21 mouse cellular contexts compared by ENCODE assay signal in the genomic region with DNA sequence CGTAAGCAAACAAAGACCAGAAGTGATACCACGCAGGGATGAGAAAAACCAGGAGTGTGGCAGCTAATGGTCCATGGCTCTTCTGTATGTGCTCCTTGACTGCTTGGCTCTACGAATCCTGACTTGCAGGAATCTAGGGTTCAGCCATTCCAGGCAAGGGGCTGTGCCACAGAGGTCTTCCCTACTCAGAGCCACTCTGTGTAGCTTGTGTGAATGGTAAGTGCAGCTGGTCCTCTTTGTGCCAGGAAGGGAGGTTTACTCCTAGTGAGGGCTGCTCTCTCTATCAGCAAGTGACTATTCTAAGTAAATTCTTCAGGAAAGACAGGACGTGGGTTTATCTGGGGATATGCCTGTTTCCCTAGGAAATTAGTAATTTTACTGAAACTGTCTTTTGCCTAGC.
A peak's percentile ranks its signal among the peaks of the same experiment; 100 is the strongest.
DNase-seq lines count a peak whose midpoint lies in the region; ATAC-seq and TF ChIP-seq lines count a peak whose summit lies in the region.
"Had no signal": no experiment of that assay in that cellular context is flagged by ENCODE, and none has a peak within 500 bp of the region (broad histone marks: within the 10 kb centered on the region; RNA-seq: fewer than 3 reads in every experiment).

No protein-coding gene starts in this region.

- no peaks in the 10 kb centered on the region for H3K27me3 ChIP-seq in heart, embryonic 13.5 days (replicated peaks)
- H3K27me3 ChIP-seq in lung, postnatal 0 days (replicated peaks; ENCODE audit: insufficient read depth, low read length): no peaks in the 10 kb centered on the region
- H3K27me3 ChIP-seq in forebrain, embryonic 15.5 days: no peaks in the 10 kb centered on the region
- H3K27me3 ChIP-seq: embryonic facial prominence, embryonic 13.5 days; hindbrain, embryonic 12.5 days; limb, embryonic 15.5 days; neural tube, embryonic 13.5 days; stomach, embryonic 15.5 days had no signal

- intact Hi-C loops in heart, postnatal 25 days (cut with DNase I): no loop called here

- H3K27ac ChIP-seq in heart, embryonic 13.5 days (replicated peaks): peak overlapping the region; percentile 42; the same call in 1 of the 2 replicates
- 0 out of 2 replicates have a peak overlapping the region, but pooled peaks have one; percentile 47 for H3K27ac ChIP-seq in lung, postnatal 0 days (ENCODE audit: low read length)
- H3K27ac ChIP-seq in forebrain, embryonic 15.5 days (replicated peaks): peak overlapping the region; percentile 35
- H3K27ac ChIP-seq: embryonic facial prominence, embryonic 13.5 days; hindbrain, embryonic 12.5 days; limb, embryonic 10.5 days; limb, embryonic 15.5 days; neural tube, embryonic 13.5 days; stomach, embryonic 15.5 days had no signal

- no peaks in the 10 kb centered on the region for H3K36me3 ChIP-seq in heart, embryonic 13.5 days
- no peaks in the 10 kb centered on the region for H3K36me3 ChIP-seq in lung, postnatal 0 days (ENCODE audit: insufficient read depth, low read length)
- no peaks in the 10 kb centered on the region for H3K36me3 ChIP-seq in forebrain, embryonic 15.5 days
- H3K36me3 ChIP-seq: embryonic facial prominence, embryonic 13.5 days; G1E; hindbrain, embryonic 12.5 days; limb, embryonic 10.5 days; limb, embryonic 15.5 days; neural tube, embryonic 13.5 days; stomach, embryonic 15.5 days had no signal

- 47% methylated on average over 4 of the region's 4 CpGs for whole genome bisulfite sequencing in heart, embryonic 13.5 days
- 35% methylated on average over 4 of the region's 4 CpGs for WGBS in lung, postnatal 0 days
- 83% methylated on average over 4 of the region's 4 CpGs for WGBS in forebrain, embryonic 15.5 days

- ATAC-seq in heart, embryonic 13.5 days (ENCODE audit: extremely low read depth, insufficient number of reproducible peaks, low FRiP score, low TSS enrichment): no peak
- ATAC-seq in lung, postnatal 0 days: no peak
- ATAC-seq in forebrain, embryonic 15.5 days (replicated peaks): peak; percentile 70

- no peaks in the 10 kb centered on the region for H3K9me3 ChIP-seq in heart, embryonic 13.5 days
- H3K9me3 ChIP-seq in lung, postnatal 0 days (ENCODE audit: low read length): no peaks in the 10 kb centered on the region
- H3K9me3 ChIP-seq in forebrain, embryonic 15.5 days: no peaks in the 10 kb centered on the region
- H3K9me3 ChIP-seq: embryonic facial prominence, embryonic 13.5 days; hindbrain, embryonic 12.5 days; limb, embryonic 10.5 days; limb, embryonic 15.5 days; neural tube, embryonic 13.5 days; stomach, embryonic 15.5 days had no signal

- no peak for DNase-seq in heart, postnatal 25 days (ENCODE audit: low spot score)
- no peak for DNase-seq in lung, postnatal 0 days (ENCODE audit: low spot score)
- DNase-seq in lung, postnatal 14 days: no peak
- peak; percentile 41 for DNase-seq in brain, embryonic 14.5 days (ENCODE audit: low read depth)
- no peak for DNase-seq in thymus, postnatal 25 days
- no peak for DNase-seq in cerebellum, postnatal 4 days (ENCODE audit: low spot score in 2 of 2)
- DNase-seq: cerebellum, adult 11 months; gastrocnemius, postnatal 10 days; heart, postnatal 14 days; kidney, postnatal 10 days; layer of hippocampus, adult 9-11 months; right cerebral cortex, postnatal 14 days had no signal

- H3K4me3 ChIP-seq in heart, embryonic 13.5 days: no peak overlapping the region
- H3K4me3 ChIP-seq in lung, postnatal 0 days (ENCODE audit: low read depth, low read length): no peak overlapping the region
- H3K4me3 ChIP-seq in forebrain, embryonic 15.5 days: no peak overlapping the region
- H3K4me3 ChIP-seq: embryonic facial prominence, embryonic 13.5 days; hindbrain, embryonic 12.5 days; limb, embryonic 10.5 days; limb, embryonic 15.5 days; neural tube, embryonic 13.5 days; stomach, embryonic 15.5 days had no signal

- no peak overlapping the region for H3K4me2 ChIP-seq in heart, embryonic 13.5 days
- no peak overlapping the region for H3K4me2 ChIP-seq in lung, postnatal 0 days (replicated peaks; ENCODE audit: low read depth, low read length)
- H3K4me2 ChIP-seq in forebrain, embryonic 15.5 days (replicated peaks): no peak overlapping the region
- H3K4me2 ChIP-seq: embryonic facial prominence, embryonic 13.5 days; hindbrain, embryonic 12.5 days; limb, embryonic 15.5 days; neural tube, embryonic 13.5 days; stomach, embryonic 15.5 days had no signal

- no peak for TF ChIP-seq EP300 in lung, postnatal 0 days (IDR thresholded peaks at IDR 0.05)

- TF ChIP-seq CTCF in lung, postnatal 0 days (IDR thresholded peaks at IDR 0.05): no peak
- no peak for TF ChIP-seq CTCF in brain, embryonic 14.5 days (IDR thresholded peaks at IDR 0.05; ENCODE audit: borderline replicate concordance, extremely low read depth, insufficient read depth, insufficient read length)

- no peak for TF ChIP-seq POLR2A in brain, embryonic 14.5 days (IDR thresholded peaks at IDR 0.05; ENCODE audit: borderline replicate concordance, extremely low read depth, insufficient read depth, insufficient read length, poor library complexity, severe bottlenecking)

- peaks cover 11% of the 10 kb centered on the region for H3K4me1 ChIP-seq in heart, embryonic 13.5 days
- H3K4me1 ChIP-seq in lung, postnatal 0 days (ENCODE audit: insufficient read depth, low read depth, low read length): peaks cover 2% of the 10 kb centered on the region; the same call in 1 of the 2 replicates
- H3K4me1 ChIP-seq in forebrain, embryonic 15.5 days: peaks cover 18% of the 10 kb centered on the region; the same call in 1 of the 2 replicates
- H3K4me1 ChIP-seq: embryonic facial prominence, embryonic 13.5 days; limb, embryonic 15.5 days; stomach, embryonic 15.5 days had no signal

- H3K9ac ChIP-seq in heart, embryonic 13.5 days: no peak overlapping the region
- no peak overlapping the region for H3K9ac ChIP-seq in lung, postnatal 0 days (replicated peaks; ENCODE audit: low read depth)
- H3K9ac ChIP-seq in forebrain, embryonic 15.5 days (replicated peaks): no peak overlapping the region
- H3K9ac ChIP-seq: embryonic facial prominence, embryonic 13.5 days; hindbrain, embryonic 12.5 days; limb, embryonic 15.5 days; neural tube, embryonic 13.5 days; stomach, embryonic 15.5 days had no signal
